Mouse (Mus musculus): ENCODE data around the gene Rpl23a. TPM values are rescaled to one million over a fixed set of nuclear protein-coding genes. Genes with fewer than 3 reads are reported as not detected.
A peak's percentile ranks its signal among the peaks of the same experiment; 100 is the strongest.

Gene Rpl23a
- polyA plus RNA-seq, 1 experiment from 2014 or later, result 1,463 TPM

DNA sequence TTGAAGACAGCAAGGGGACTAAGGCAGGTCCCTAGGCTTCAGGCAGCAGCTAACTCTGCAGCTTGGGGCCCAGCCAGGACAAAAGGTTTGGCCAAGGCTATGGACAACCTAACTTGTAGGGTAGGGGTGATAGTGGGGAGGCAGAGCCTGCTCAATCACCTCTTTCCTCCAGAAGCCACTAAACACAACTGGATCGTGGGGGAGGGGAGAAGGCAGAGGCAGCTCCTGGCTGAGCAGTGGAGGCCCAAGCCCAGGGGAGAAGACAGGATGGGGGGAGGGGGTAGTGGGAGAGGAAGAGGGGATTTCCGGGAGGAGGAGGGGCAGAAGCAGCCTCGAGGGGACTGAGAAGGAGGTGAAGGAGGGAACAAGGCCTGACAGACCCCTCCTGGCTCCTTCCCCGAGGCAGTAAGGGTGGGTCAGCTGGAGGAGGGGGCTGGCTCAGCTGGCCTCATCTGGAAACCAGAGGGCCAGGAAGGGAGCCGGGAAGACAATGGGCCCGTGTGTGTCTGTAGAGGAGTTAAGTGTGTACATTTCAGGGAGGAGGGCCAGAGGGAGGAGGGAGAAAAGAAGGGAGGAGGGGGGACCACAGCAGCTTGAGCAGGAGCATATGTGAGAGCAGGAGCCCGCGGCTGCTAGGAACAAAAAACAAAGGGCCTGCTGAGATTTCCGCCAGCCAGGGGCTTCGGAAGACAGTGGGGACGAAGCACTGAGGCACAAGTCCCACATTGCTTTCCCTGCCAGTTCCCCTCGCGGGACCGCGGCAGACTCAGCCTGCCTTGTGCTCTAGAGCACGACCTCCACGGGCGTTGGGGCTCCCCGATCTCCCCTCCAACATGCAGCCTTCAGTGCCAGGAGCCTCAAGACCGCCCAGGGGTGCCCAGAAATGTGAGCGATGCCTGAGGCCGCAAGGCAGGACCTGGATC, 19.4 kb downstream of the Rpl23a start:
- H3K36me3 ChIP-seq, result peaks cover 27% of the 10 kb centered on the region
- H3K9ac ChIP-seq, result peak overlapping the region; percentile 93
- H3K27ac ChIP-seq, result peak overlapping the region; percentile 97
- peaks cover 45% of the 10 kb centered on the region for H3K4me1 ChIP-seq (replicated peaks)
- peak overlapping the region; percentile 83 for H3K4me3 ChIP-seq (replicated peaks)
- H3K4me2 ChIP-seq (replicated peaks), result peak overlapping the region; percentile 95
- H3K9me3 ChIP-seq, result no peaks in the 10 kb centered on the region
- no peaks in the 10 kb centered on the region for H3K27me3 ChIP-seq (replicated peaks)
- peak; percentile 31 for ATAC-seq
- 1% methylated on average over 22 of the region's 22 CpGs for WGBS

DNA sequence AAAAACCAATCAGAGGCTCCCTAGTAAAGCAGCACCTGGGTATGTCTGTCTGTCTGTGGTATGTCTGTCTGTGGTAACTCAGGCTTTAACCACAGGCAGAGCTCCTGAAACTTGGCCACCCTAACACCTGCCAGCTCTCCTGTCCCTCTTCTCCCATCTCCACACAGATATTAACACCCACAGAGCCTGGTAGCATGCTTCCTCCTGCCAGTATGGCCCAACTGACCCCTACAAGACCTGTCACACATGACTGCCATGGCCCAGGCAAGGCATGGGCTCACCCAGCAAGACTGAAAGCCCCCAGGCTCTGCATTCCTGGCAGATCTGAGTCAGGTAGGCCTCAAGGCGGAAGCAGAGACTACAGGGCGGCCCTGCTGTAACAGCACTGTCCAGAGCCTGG, 20.3 kb downstream of the Rpl23a start:
- H3K4me1 ChIP-seq (replicated peaks), result peaks cover 44% of the 10 kb centered on the region
- peak overlapping the region; percentile 93 for H3K9ac ChIP-seq
- H3K4me3 ChIP-seq (replicated peaks), result peak overlapping the region; percentile 83
- peaks cover 34% of the 10 kb centered on the region for H3K36me3 ChIP-seq
- H3K27ac ChIP-seq, result peak overlapping the region; percentile 97
- peak overlapping the region; percentile 95 for H3K4me2 ChIP-seq (replicated peaks)
- no peaks in the 10 kb centered on the region for H3K9me3 ChIP-seq
- H3K27me3 ChIP-seq (replicated peaks), result no peaks in the 10 kb centered on the region
- 52% methylated on average over 2 of the region's 2 CpGs for WGBS
- ATAC-seq, result no peak

DNA sequence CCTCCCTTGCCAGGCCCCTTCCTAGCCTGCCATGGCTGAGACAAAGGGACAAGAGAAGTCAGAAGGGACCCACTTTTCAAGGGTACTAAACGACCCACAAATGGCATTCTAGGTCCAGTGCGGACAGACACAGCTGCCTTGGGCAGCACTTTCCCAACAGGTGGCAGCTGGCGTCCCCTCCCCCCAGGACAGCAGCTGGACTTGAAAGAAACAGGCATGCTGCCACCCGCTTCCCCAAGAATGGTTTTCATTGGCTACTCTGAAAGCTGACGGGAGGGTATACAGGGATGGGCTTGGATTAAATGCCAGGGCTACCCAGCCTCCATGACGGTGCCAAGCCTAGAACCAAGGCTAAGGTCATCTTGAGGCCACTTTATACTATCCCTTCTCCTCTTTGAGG, 20.9 kb downstream of the Rpl23a start:
- Histone ChIP-seq H3K9ac (peak overlapping the region; percentile 93; the same call in 1 of the 2 replicates), H3K36me3 (peaks cover 39% of the 10 kb centered on the region), H3K4me1 (replicated peaks) (peaks cover 39% of the 10 kb centered on the region), H3K9me3 (no peaks in the 10 kb centered on the region), H3K27ac (no peak overlapping the region), H3K4me3 (replicated peaks) (peak overlapping the region; percentile 83; the same call in 1 of the 2 replicates), H3K27me3 (replicated peaks) (no peaks in the 10 kb centered on the region), H3K4me2 (replicated peaks) (peak overlapping the region; percentile 95)
- 52% methylated on average over 6 of the region's 6 CpGs for WGBS
- no peak for ATAC-seq

DNA sequence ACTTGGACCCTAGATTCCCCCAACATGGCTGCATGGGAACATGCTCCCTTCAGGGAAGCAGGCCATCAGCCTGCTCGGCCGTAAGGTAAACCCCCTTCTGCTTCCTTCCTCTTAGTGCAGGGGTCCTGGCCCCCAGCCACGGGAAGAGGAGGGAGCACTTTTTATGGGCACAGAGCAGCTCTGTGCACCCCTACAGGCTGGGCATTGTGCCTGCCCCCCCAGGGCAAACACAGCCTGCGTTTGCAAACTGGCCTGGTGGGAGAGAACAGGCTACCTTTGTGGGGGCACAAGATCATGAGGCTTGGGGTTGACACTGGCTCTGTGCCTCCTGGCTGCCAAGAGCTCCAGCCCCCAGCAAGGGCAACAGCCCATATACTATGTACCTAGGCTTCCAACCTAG, 21.4 kb downstream of the Rpl23a start:
- Histone ChIP-seq H3K4me3 (replicated peaks) (no peak overlapping the region), H3K27ac (peak overlapping the region; percentile 2; the same call in 1 of the 2 replicates), H3K4me2 (replicated peaks) (peak overlapping the region; percentile 95), H3K9me3 (no peaks in the 10 kb centered on the region), H3K4me1 (replicated peaks) (peaks cover 34% of the 10 kb centered on the region), H3K9ac (0 out of 2 replicates have a peak overlapping the region, but pooled peaks have one; percentile 11), H3K27me3 (replicated peaks) (no peaks in the 10 kb centered on the region), H3K36me3 (peaks cover 41% of the 10 kb centered on the region)
- WGBS, result 52% methylated on average over 4 of the region's 4 CpGs
- ATAC-seq, result no peak

DNA sequence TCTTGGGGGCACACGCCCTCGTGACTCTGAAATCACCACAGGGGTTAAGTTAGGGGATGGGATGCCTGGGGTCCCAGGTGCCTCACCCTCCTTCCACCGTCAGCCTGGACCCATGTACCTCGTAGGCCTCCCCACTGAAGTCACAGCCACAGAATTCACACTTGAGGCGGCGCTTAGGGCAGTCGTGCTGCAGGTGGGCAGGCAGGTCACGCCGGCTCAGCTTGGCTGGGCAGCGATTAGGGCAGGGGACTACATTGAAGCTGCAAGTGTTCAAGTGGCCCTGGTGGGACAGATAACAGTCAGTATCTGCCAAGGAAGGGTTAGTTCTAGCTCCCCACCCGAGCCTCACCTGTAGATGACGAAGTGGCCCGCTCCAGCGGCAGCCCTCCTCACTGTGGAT, 22.2 kb downstream of the Rpl23a start:
- Histone ChIP-seq H3K4me3 (replicated peaks) (no peak overlapping the region), H3K9ac (no peak overlapping the region), H3K4me2 (replicated peaks) (no peak overlapping the region), H3K9me3 (no peaks in the 10 kb centered on the region), H3K36me3 (peaks cover 41% of the 10 kb centered on the region), H3K27ac (0 out of 2 replicates have a peak overlapping the region, but pooled peaks have one; percentile 22), H3K27me3 (replicated peaks) (no peaks in the 10 kb centered on the region), H3K4me1 (replicated peaks) (peaks cover 27% of the 10 kb centered on the region)
- ATAC-seq, result no peak
- 85% methylated on average over 14 of the region's 14 CpGs for WGBS

DNA sequence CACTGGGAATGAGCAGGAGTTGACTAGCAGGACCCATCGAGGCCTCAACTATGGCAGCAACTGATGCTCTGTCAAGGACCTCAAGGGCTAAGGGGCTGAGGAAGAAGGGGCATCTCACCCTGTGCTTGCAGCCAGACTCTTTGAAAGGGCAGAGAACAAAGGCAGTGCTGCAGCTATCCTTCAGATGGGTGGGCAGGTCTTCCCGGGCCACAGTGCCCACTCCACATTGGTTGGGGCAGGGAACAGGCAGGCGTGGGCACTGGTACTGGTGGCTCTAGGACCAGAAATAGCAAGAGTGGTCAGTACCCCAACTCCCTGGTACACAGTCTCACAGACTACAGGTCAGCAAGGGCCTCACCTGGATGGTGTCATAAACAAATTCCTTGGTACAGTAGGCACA, 22.7 kb downstream of the Rpl23a start:
- Histone ChIP-seq H3K4me2 (replicated peaks) (no peak overlapping the region), H3K4me3 (replicated peaks) (no peak overlapping the region), H3K9me3 (no peaks in the 10 kb centered on the region), H3K9ac (no peak overlapping the region), H3K36me3 (peaks cover 41% of the 10 kb centered on the region), H3K27ac (no peak overlapping the region), H3K4me1 (replicated peaks) (peaks cover 22% of the 10 kb centered on the region), H3K27me3 (replicated peaks) (no peaks in the 10 kb centered on the region)
- 91% methylated on average over 3 of the region's 3 CpGs for WGBS
- no peak for ATAC-seq

DNA sequence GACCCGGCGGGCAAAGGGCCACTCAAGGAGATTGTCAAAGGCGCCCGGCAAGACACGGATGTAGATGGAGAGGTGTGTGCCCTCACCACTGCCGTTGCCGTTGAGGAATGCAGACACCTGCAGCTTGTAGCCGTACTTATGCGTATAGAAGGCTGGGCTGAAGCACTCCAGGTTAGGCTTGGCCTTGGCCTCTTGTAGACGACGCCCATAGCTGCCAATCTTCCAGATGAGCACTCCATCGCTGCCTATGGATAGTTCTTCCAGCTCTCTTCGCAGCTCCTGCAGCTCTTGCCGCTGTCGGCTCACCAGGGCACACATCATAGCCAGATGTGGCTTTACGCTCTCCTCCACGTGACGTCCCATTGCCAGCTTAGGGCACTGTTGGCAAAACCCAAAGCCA, 23.2 kb downstream of the Rpl23a start:
- peaks cover 21% of the 10 kb centered on the region for H3K4me1 ChIP-seq (replicated peaks)
- peaks cover 41% of the 10 kb centered on the region for H3K36me3 ChIP-seq
- ATAC-seq, result no peak
- H3K27me3 ChIP-seq (replicated peaks), result no peaks in the 10 kb centered on the region
- H3K4me3 ChIP-seq (replicated peaks), result no peak overlapping the region
- H3K4me2 ChIP-seq (replicated peaks), result no peak overlapping the region
- no peak overlapping the region for H3K9ac ChIP-seq
- H3K9me3 ChIP-seq, result no peaks in the 10 kb centered on the region
- 82% methylated on average over 18 of the region's 18 CpGs for WGBS
- no peak overlapping the region for H3K27ac ChIP-seq

DNA sequence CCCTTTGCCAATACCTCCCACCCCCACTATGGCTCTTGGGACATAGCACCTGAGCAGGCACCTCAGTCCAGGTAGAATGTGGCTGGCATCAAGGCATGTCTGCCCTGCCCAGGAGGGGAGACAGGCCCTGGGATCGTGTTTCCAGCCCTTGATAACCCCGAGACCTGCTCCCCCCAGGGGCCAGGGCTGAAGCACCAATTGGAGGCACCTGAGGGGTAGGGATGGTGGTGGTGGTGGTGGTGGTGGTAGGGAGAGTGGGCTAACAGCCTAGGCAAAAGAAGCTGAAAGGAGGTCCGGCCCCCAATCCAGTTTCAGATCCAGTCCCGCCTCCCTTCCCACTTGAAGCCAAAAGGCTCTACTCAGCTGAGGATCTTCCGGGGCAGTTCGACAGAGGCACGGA, 23.8 kb downstream of the Rpl23a start:
- 74% methylated on average over 7 of the region's 7 CpGs for WGBS
- H3K27me3 ChIP-seq (replicated peaks), result no peaks in the 10 kb centered on the region
- ATAC-seq, result no peak
- no peaks in the 10 kb centered on the region for H3K9me3 ChIP-seq
- no peak overlapping the region for H3K27ac ChIP-seq
- H3K4me1 ChIP-seq (replicated peaks), result peaks cover 21% of the 10 kb centered on the region
- no peak overlapping the region for H3K4me2 ChIP-seq (replicated peaks)
- H3K9ac ChIP-seq, result no peak overlapping the region
- H3K36me3 ChIP-seq, result peaks cover 45% of the 10 kb centered on the region
- H3K4me3 ChIP-seq (replicated peaks), result no peak overlapping the region

DNA sequence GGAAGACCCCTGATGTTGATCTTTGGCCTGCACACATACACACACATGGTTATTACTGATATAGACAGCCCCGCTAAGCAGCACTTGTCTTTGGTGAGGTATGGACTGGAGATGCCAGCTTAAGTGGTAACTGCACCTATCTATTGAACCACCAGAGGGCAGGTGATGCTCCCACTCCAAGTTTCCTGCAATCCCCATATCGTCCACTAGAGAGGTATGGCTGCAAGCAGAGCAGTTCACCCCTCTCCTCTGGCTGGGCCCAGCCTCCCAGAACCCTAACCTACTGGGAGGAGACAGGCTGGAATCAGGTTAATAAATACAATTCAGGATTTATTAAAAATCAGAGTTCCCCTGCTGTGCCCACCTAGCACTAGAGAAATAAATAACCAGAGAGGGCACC, 24.3 kb downstream of the Rpl23a start:
- H3K4me1 ChIP-seq (replicated peaks), result peaks cover 21% of the 10 kb centered on the region
- no peak overlapping the region for H3K4me3 ChIP-seq (replicated peaks)
- no peak overlapping the region for H3K9ac ChIP-seq
- H3K36me3 ChIP-seq, result peaks cover 47% of the 10 kb centered on the region
- no peak overlapping the region for H3K27ac ChIP-seq
- H3K4me2 ChIP-seq (replicated peaks), result no peak overlapping the region
- no peaks in the 10 kb centered on the region for H3K9me3 ChIP-seq
- ATAC-seq, result peak; percentile 45
- H3K27me3 ChIP-seq (replicated peaks), result no peaks in the 10 kb centered on the region
- WGBS, result 21% methylated on average over 2 of the region's 2 CpGs

DNA sequence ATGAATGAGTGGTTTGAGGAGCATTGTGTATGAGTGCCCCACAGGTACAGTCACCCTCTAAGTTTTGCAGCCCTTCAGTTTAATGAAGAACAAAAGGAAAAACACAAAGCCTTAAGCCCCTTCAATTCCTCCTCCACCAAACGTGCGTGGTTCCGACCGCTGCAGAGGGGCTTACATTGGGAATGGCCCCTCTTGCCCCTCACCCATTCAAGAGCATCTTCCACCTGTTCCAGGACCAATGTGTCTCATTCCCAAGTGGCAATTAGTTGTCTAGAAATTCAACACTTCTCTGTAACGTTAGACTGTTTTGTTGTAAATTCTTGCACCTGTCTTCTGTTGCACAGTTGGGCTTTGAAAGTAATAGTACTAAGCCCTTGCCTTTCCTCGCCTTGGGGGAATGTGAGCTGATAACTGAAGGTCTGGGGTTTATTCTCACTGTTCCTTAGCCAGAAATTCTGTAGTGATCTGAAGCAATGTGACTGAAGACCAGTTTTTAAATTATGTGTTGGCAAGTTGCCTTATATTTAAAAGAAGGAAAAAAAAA, 27.2 kb downstream of the Rpl23a start:
- Histone ChIP-seq H3K9ac (no peak overlapping the region), H3K27ac (no peak overlapping the region), H3K27me3 (replicated peaks) (no peaks in the 10 kb centered on the region), H3K36me3 (peaks cover 45% of the 10 kb centered on the region), H3K4me2 (replicated peaks) (no peak overlapping the region), H3K4me3 (replicated peaks) (no peak overlapping the region), H3K9me3 (no peaks in the 10 kb centered on the region), H3K4me1 (replicated peaks) (peaks cover 16% of the 10 kb centered on the region; the same call in 1 of the 2 replicates)
- 83% methylated on average over 6 of the region's 6 CpGs for WGBS
- no peak for ATAC-seq

DNA sequence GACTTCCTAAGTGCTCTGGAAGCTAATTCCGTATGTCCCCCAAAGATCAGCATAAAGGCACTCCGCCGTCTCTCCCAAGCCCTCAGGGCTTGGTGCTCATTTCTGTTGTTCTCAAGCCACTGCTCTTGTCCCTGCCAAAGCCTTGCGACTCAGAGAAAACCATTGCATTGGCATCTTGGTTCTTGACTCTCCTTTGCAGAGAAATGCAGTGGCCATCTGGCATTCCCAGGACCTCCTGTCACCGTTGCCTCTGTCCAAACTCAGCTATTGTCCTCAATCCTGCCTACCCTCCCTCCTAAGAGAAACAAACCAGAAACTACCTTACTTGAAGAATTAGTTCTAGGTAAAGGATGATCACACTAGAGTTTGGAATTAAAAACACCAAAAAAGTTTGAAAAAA, 27.7 kb downstream of the Rpl23a start:
- no peaks in the 10 kb centered on the region for H3K9me3 ChIP-seq
- H3K4me1 ChIP-seq (replicated peaks), result peaks cover 16% of the 10 kb centered on the region; the same call in 1 of the 2 replicates
- H3K4me3 ChIP-seq (replicated peaks), result no peak overlapping the region
- no peak overlapping the region for H3K9ac ChIP-seq
- H3K27me3 ChIP-seq (replicated peaks), result no peaks in the 10 kb centered on the region
- WGBS, result 82% methylated on average over 5 of the region's 5 CpGs
- ATAC-seq, result no peak
- no peak overlapping the region for H3K4me2 ChIP-seq (replicated peaks)
- no peak overlapping the region for H3K27ac ChIP-seq
- H3K36me3 ChIP-seq, result peaks cover 39% of the 10 kb centered on the region

DNA sequence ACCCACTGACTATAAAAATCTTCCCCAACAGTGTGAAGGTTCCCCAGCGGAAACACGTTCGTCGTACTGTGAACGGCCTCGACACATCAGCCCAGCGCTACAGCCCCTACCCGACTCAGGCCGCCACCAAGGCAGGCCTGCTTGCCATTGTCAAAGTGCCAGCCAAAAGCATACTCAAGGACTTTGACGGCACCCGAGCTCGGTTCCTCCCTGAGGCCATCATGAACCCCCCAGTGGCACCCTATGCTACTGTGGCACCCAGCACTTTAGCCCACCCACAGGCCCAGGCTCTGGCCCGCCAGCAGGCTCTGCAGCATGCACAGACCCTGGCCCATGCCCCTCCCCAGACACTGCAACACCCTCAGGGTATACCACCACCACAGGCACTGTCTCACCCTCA, 29.6 kb downstream of the Rpl23a start:
- H3K9ac ChIP-seq, result no peak overlapping the region
- peaks cover 16% of the 10 kb centered on the region; the same call in 1 of the 2 replicates for H3K4me1 ChIP-seq (replicated peaks)
- WGBS, result 88% methylated on average over 13 of the region's 13 CpGs
- H3K27me3 ChIP-seq (replicated peaks), result no peaks in the 10 kb centered on the region
- no peak for ATAC-seq
- H3K36me3 ChIP-seq, result peaks cover 28% of the 10 kb centered on the region
- H3K9me3 ChIP-seq, result no peaks in the 10 kb centered on the region
- no peak overlapping the region for H3K4me3 ChIP-seq (replicated peaks)
- no peak overlapping the region for H3K27ac ChIP-seq
- H3K4me2 ChIP-seq (replicated peaks), result no peak overlapping the region

Data from intestine, embryonic 15.5 days (tissue).